Mouse (Mus musculus) large intestine, adult 2 months (tissue): ENCODE measurements around the gene Tle4. TPM values are rescaled to one million over a fixed set of nuclear protein-coding genes. Genes with fewer than 3 reads are reported as not detected.

Experiments
- DNase-seq: peaks from one replicate; pipeline ENCODE4 v3.0.0-alpha.2; 2012; ENCODE audit warnings: low read depth, low spot score
- WGBS: fragments of 180-500 bp; shearing (Covaris S2); methylation state at CpG from one replicate; pipeline ENCODE4 v1.1.7; 2018; 5-methylcytosine and 5-hydroxymethylcytosine counted together
- polyA plus RNA-seq: library from polyadenylated mRNA; depleted of rRNA; stranded (reverse); fragments of >200 nt; gene quantifications from 2 replicates; pipeline ENCODE4 v1.2.3, GENCODE M21; 2012

Gene Tle4
- polyA plus RNA-seq, 1 experiment = 17.4 TPM

GRCm38 (mm10) chr19:14481796-14482561 lies 115.9 kb downstream of the Tle4 start:
- DNase-seq = no peak
- WGBS = 34% methylated on average over 5 of the region's 5 CpGs

- no peak for DNase-seq
These were observed 118.1 kb downstream of the Tle4 start for GRCm38 (mm10) chr19:14479711-14480110.

GRCm38 (mm10) chr19:14469325-14469724 lies 128.5 kb downstream of the Tle4 start:
- DNase-seq = no peak
- 46% methylated on average over 8 of the region's 8 CpGs for WGBS

- WGBS = 84% methylated on average over 2 of the region's 2 CpGs
- no peak for DNase-seq
These were observed 129.1 kb downstream of the Tle4 start for GRCm38 (mm10) chr19:14468733-14469132.

- WGBS = 86% methylated on average over 8 of the region's 8 CpGs
These were observed 131.8 kb downstream of the Tle4 start for GRCm38 (mm10) chr19:14466020-14466419.

GRCm38 (mm10) chr19:14463281-14464079 lies 134.4 kb downstream of the Tle4 start:
- DNase-seq = no peak
- WGBS = 91% methylated on average over 5 of the region's 5 CpGs

More at GRCm38 (mm10) chr19:14466020-14466419, 131.8 kb downstream of the Tle4 start:
- DNase-seq = no peak

GRCm38 (mm10) chr19:14453486-14453885 lies 144.4 kb downstream of the Tle4 start:
- DNase-seq = no peak
- WGBS = 92% methylated on average over 10 of the region's 10 CpGs

GRCm38 (mm10) chr19:14451329-14451728 lies 146.5 kb downstream of the Tle4 start:
- no peak for DNase-seq

GRCm38 (mm10) chr19:14449738-14450137 lies 148.1 kb downstream of the Tle4 start:
- DNase-seq = peak; percentile 10
- 95% methylated on average over 3 of the region's 3 CpGs for WGBS

More at GRCm38 (mm10) chr19:14451329-14451728, 146.5 kb downstream of the Tle4 start:
- 95% methylated on average over 6 of the region's 6 CpGs for WGBS

GRCm38 (mm10) chr19:14448586-14448985 lies 149.3 kb downstream of the Tle4 start:
- WGBS = 90% methylated on average over 2 of the region's 2 CpGs
- no peak for DNase-seq

GRCm38 (mm10) chr19:14447474-14447873 lies 150.4 kb downstream of the Tle4 start:
- 94% methylated on average over 1 of the region's 1 CpGs for WGBS
- no peak for DNase-seq

- DNase-seq = no peak
- WGBS = 94% methylated on average over 5 of the region's 5 CpGs
These were observed 156.0 kb downstream of the Tle4 start for GRCm38 (mm10) chr19:14441861-14442260.

GRCm38 (mm10) chr19:14437226-14437625 lies 160.6 kb downstream of the Tle4 start:
- DNase-seq = no peak
- 85% methylated on average over 7 of the region's 7 CpGs for WGBS

- no peak for DNase-seq
- 41% methylated on average over 2 of the region's 2 CpGs for WGBS
These were observed 161.3 kb downstream of the Tle4 start for GRCm38 (mm10) chr19:14436567-14436966.

- DNase-seq = no peak
- WGBS = 61% methylated on average over 14 of the region's 14 CpGs
These were observed 162.0 kb downstream of the Tle4 start for GRCm38 (mm10) chr19:14435681-14436376.

- 80% methylated on average over 4 of the region's 4 CpGs for WGBS
- no peak for DNase-seq
These were observed 164.0 kb downstream of the Tle4 start for GRCm38 (mm10) chr19:14433900-14434299.

- DNase-seq = no peak
- WGBS = 87% methylated on average over 7 of the region's 7 CpGs
These were observed 165.4 kb downstream of the Tle4 start for GRCm38 (mm10) chr19:14432436-14432835.

- DNase-seq = no peak
- WGBS = 63% methylated on average over 6 of the region's 6 CpGs
These were observed 170.9 kb downstream of the Tle4 start for GRCm38 (mm10) chr19:14426920-14427319.

- 35% methylated on average over 19 of the region's 19 CpGs for WGBS
- no peak for DNase-seq
These were observed 171.5 kb downstream of the Tle4 start for GRCm38 (mm10) chr19:14426244-14426868.

GRCm38 (mm10) chr19:14425122-14425521 lies 172.7 kb downstream of the Tle4 start:
- 63% methylated on average over 6 of the region's 6 CpGs for WGBS
- DNase-seq = no peak
